Mouse (Mus musculus) midbrain, embryonic 16.5 days (tissue): ENCODE data around the gene Adamts6. TPM values are rescaled to one million over a fixed set of nuclear protein-coding genes. Genes with fewer than 3 reads are reported as not detected.

Source experiments
- ATAC-seq: fragments of 200-750 bp; cut with Nextera tagmentation; 2 replicates; pipeline ENCODE4 v1.8.0; 2017; ENCODE audit warnings: moderate TSS enrichment
- H3K27ac ChIP-seq: fragments of 300-500 bp; sonication (generic); 2 replicates; pipeline ENCODE4 v1.5.1; 2014; ENCODE audit warnings: mild to moderate bottlenecking, low read length, mixed read lengths
- H3K27me3 ChIP-seq: fragments of 300-500 bp; sonication (generic); 2 replicates; pipeline ENCODE4 v1.6.1; 2014; ENCODE audit warnings: low read depth, low read length, mixed read lengths; ENCODE audit not compliant: control insufficient read depth, insufficient read depth
- H3K36me3 ChIP-seq: fragments of 300-500 bp; sonication (generic); 2 replicates; pipeline ENCODE4 v1.6.1; 2014; ENCODE audit warnings: mild to moderate bottlenecking, low read length, moderate library complexity, mixed read lengths; ENCODE audit not compliant: control insufficient read depth, insufficient read depth
- H3K4me1 ChIP-seq: fragments of 300-500 bp; sonication (generic); 2 replicates; pipeline ENCODE4 v1.6.1; 2014; ENCODE audit warnings: mild to moderate bottlenecking, low read length, mixed read lengths; ENCODE audit not compliant: control insufficient read depth, insufficient read depth
- H3K4me2 ChIP-seq: fragments of 300-500 bp; sonication (generic); 2 replicates; pipeline ENCODE4 v1.6.1; 2014; ENCODE audit warnings: mild to moderate bottlenecking, low read length, mixed read lengths
- H3K4me3 ChIP-seq: fragments of 300-500 bp; sonication (generic); 2 replicates; pipeline ENCODE4 v1.5.1; 2014; ENCODE audit warnings: low read depth, mild to moderate bottlenecking, low read length, moderate library complexity, mixed read lengths
- H3K9ac ChIP-seq: fragments of 300-500 bp; sonication (generic); 2 replicates; pipeline ENCODE4 v1.6.1; 2014; ENCODE audit warnings: low read depth, low read length, mixed read lengths
- H3K9me3 ChIP-seq: fragments of 300-500 bp; sonication (generic); replicated peaks from 2 replicates; pipeline ENCODE4 v1.6.1; 2014; ENCODE audit warnings: mild to moderate bottlenecking, low read length, mixed read lengths; ENCODE audit not compliant: control insufficient read depth, poor library complexity, severe bottlenecking
- WGBS: fragments of 180-500 bp; shearing (Covaris S2); extraction: QIAGEN DNeasy Blood & Tissue Kit; methylation state at CpG from one replicate; pipeline ENCODE4 v1.1.7; 2014; 5-methylcytosine and 5-hydroxymethylcytosine counted together
- polyA plus RNA-seq: library from polyadenylated mRNA; unstranded; fragments of >200 nt; fragmentation: Nextera tagmentation; extraction: Ambion mirVana; gene quantifications from 2 replicates; pipeline ENCODE4 v1.2.1, GENCODE M21; 2015

The Adamts6 gene
- polyA plus RNA-seq, 1 experiment from 2014 or later: 1.5 TPM

GRCm38 (mm10) chr13:104491046-104491811 is 203.6 kb downstream of the Adamts6 start:
- Histone ChIP-seq H3K4me1 (no peaks in the 10 kb centered on the region), H3K27me3 (no peaks in the 10 kb centered on the region), H3K27ac (no peak overlapping the region), H3K9ac (no peak overlapping the region), H3K4me2 (no peak overlapping the region), H3K9me3 (no peaks in the 10 kb centered on the region), H3K4me3 (no peak overlapping the region), H3K36me3 (no peaks in the 10 kb centered on the region)
- ATAC-seq: peak; percentile 39; the same call in 1 of the 2 replicates
- 65% methylated on average over 4 of the region's 4 CpGs for whole genome bisulfite sequencing

GRCm38 (mm10) chr13:104493466-104493993 is 205.9 kb downstream of the Adamts6 start:
- Histone ChIP-seq H3K9ac (no peak overlapping the region), H3K4me1 (no peaks in the 10 kb centered on the region), H3K27ac (no peak overlapping the region), H3K4me3 (no peak overlapping the region), H3K27me3 (no peaks in the 10 kb centered on the region), H3K9me3 (no peaks in the 10 kb centered on the region), H3K36me3 (no peaks in the 10 kb centered on the region), H3K4me2 (no peak overlapping the region)
- 78% methylated on average over 8 of the region's 8 CpGs for WGBS
- no peak for ATAC-seq

DNA sequence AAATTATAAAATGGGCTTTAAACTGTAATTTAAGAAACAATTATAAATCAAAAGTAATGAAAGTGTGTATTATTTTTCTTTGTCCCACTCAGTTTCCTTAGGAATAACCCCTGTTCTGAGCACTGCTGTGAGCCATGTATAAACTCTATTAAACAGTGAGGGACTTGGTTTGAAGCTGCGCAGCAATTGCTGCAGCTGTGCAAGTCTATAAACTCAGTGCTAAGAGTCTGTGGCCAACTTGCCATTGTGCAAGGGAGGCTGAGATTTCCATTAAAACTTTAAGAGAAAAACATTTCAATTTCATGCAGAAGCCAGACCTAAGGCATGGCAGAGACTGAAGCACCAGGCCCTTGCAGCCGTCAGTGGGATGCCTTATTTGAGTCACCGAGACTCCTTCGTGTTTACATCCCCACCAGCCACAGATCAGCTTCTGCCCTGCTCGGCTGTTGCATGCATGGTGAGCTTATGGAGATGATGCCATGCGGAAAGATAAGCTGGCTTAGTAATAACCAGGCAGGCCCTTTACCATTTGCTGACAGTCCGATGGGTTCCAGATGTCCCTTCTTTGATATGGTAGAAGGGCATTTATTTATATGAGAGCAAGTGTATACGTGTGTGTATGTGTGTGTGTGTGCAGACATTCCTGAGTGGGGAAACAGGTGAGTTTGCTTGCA is 206.7 kb downstream of the Adamts6 start:
- 64% methylated on average over 8 of the region's 8 CpGs for WGBS
- no peak overlapping the region for H3K4me2 ChIP-seq
- H3K27me3 ChIP-seq: no peaks in the 10 kb centered on the region
- ATAC-seq: no peak
- no peaks in the 10 kb centered on the region for H3K9me3 ChIP-seq
- no peak overlapping the region for H3K4me3 ChIP-seq
- no peak overlapping the region for H3K9ac ChIP-seq
- H3K27ac ChIP-seq: no peak overlapping the region
- no peaks in the 10 kb centered on the region for H3K36me3 ChIP-seq
- no peaks in the 10 kb centered on the region for H3K4me1 ChIP-seq

GRCm38 (mm10) chr13:104497592-104497991 is 210.0 kb downstream of the Adamts6 start:
- WGBS: 56% methylated on average over 3 of the region's 3 CpGs
- no peak for ATAC-seq
- H3K4me1 ChIP-seq: no peaks in the 10 kb centered on the region

GRCm38 (mm10) chr13:104498669-104499068 is 211.0 kb downstream of the Adamts6 start:
- Histone ChIP-seq H3K9ac (no peak overlapping the region), H3K27me3 (no peaks in the 10 kb centered on the region), H3K36me3 (no peaks in the 10 kb centered on the region), H3K4me2 (no peak overlapping the region), H3K4me1 (no peaks in the 10 kb centered on the region), H3K27ac (no peak overlapping the region), H3K9me3 (no peaks in the 10 kb centered on the region), H3K4me3 (no peak overlapping the region)
- ATAC-seq: no peak
- WGBS: 95% methylated on average over 6 of the region's 6 CpGs

More at GRCm38 (mm10) chr13:104497592-104497991, 210.0 kb downstream of the Adamts6 start:
- Histone ChIP-seq H3K4me3 (no peak overlapping the region), H3K36me3 (no peaks in the 10 kb centered on the region), H3K9me3 (no peaks in the 10 kb centered on the region), H3K4me2 (no peak overlapping the region), H3K27ac (no peak overlapping the region), H3K27me3 (no peaks in the 10 kb centered on the region), H3K9ac (no peak overlapping the region)

GRCm38 (mm10) chr13:104499116-104500040 is 211.7 kb downstream of the Adamts6 start:
- H3K4me2 ChIP-seq: no peak overlapping the region
- H3K4me3 ChIP-seq: no peak overlapping the region
- no peaks in the 10 kb centered on the region for H3K27me3 ChIP-seq
- H3K36me3 ChIP-seq: no peaks in the 10 kb centered on the region
- ATAC-seq: no peak
- H3K9ac ChIP-seq: no peak overlapping the region
- no peaks in the 10 kb centered on the region for H3K4me1 ChIP-seq
- H3K9me3 ChIP-seq: no peaks in the 10 kb centered on the region
- WGBS: 89% methylated on average over 9 of the region's 9 CpGs
- no peak overlapping the region for H3K27ac ChIP-seq

- Histone ChIP-seq H3K36me3 (no peaks in the 10 kb centered on the region), H3K9ac (no peak overlapping the region), H3K4me1 (no peaks in the 10 kb centered on the region), H3K4me3 (no peak overlapping the region), H3K27ac (no peak overlapping the region), H3K9me3 (no peaks in the 10 kb centered on the region), H3K4me2 (no peak overlapping the region), H3K27me3 (no peaks in the 10 kb centered on the region)
- WGBS: 95% methylated on average over 7 of the region's 7 CpGs
- no peak for ATAC-seq
Measured at GRCm38 (mm10) chr13:104502406-104502805, 214.8 kb downstream of the Adamts6 start.

- Histone ChIP-seq H3K27me3 (no peaks in the 10 kb centered on the region), H3K9ac (no peak overlapping the region), H3K27ac (no peak overlapping the region), H3K9me3 (no peaks in the 10 kb centered on the region), H3K4me3 (no peak overlapping the region), H3K36me3 (no peaks in the 10 kb centered on the region), H3K4me1 (no peaks in the 10 kb centered on the region), H3K4me2 (no peak overlapping the region)
- 72% methylated on average over 1 of the region's 1 CpGs for WGBS
- ATAC-seq: no peak
Measured at GRCm38 (mm10) chr13:104504043-104504442, 216.4 kb downstream of the Adamts6 start.
